Mouse (Mus musculus): ENCODE data around the gene Prim2.

Gene Prim2

DNA sequence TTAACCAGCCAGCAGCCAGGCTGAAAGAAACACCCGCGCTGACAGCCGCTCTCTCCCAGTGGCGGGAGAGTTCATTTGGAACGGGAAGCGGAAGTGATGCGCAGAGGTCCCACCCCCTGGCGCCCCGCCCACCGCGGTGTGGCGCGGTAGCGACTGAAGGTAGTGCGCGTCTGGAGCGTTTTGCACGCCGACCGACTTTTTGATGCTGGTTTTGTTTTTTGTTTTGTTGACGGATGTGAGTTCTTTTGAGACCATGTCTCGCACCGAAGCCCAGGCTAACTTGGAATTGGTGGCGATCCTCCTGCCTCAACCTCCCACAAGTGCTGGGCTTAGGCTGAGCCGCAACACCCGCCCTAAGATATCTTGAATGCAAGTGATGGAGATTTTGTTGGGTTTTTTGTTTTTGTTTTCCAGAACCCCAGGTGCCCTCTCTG is at the start of gene Prim2:
Gene Prim2, minus strand, starts transcription at position 88 of the 434 bp plus-strand sequence.
- peak; percentile 84 to 89 for DNase-seq (ENCODE audit: low spot score in 2 of 2)

- no peak for DNase-seq (ENCODE audit: low spot score in 2 of 2)
Measured at GRCm38 (mm10) chr1:33717636-33718035, 48.0 kb upstream of the Prim2 start.

- no peak for DNase-seq (ENCODE audit: low spot score in 2 of 2)
Measured at GRCm38 (mm10) chr1:33714796-33715195, 45.2 kb upstream of the Prim2 start.

DNA sequence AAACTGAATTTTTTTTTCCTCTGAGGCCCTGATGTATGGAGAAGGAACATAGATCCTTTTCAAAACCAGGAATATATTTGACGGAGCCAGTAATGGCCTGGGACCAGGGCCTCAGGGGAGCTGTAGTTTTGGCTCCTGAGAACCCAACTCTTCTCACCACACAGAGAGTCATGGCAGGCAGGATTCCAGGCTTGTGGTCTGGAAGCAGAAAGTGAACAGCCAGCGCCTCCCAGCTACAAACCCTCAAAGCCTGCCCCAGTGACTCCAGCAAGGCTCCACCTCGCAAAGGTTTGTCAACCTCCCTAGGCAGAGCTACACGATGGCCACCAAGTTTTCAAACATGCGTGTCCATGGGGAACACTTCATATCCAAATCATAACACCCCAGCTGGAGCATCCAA is 42.4 kb upstream of the Prim2 start:
- DNase-seq (ENCODE audit: low spot score in 2 of 2) = no peak

DNA sequence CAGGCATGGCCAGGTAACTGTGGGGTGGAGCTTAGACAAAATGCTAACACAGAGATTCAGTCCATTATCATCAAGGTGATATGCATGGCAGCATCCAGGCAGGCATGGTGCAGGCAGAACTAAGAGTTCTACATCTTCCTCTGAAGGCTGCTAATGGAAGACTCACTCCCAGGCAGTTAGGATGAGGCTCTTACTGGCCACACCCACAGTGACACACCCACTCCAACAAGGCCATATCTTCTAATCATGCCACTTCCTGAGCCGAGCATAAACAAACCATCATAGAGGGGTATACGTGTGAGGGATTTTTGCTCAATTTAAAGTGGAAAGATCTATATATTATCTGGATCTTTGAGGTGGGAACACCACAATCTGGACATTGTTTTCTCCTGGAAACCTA is 40.0 kb upstream of the Prim2 start:
- DNase-seq (ENCODE audit: low spot score in 2 of 2) = no peak

- peak in 1 of 2 experiments; percentile 24 for DNase-seq (ENCODE audit: low spot score in 2 of 2)
Measured at GRCm38 (mm10) chr1:33701244-33701643, 31.6 kb upstream of the Prim2 start.

GRCm38 (mm10) chr1:33696016-33696415 is 26.4 kb upstream of the Prim2 start:
- DNase-seq (ENCODE audit: low spot score in 2 of 2) = no peak

DNA sequence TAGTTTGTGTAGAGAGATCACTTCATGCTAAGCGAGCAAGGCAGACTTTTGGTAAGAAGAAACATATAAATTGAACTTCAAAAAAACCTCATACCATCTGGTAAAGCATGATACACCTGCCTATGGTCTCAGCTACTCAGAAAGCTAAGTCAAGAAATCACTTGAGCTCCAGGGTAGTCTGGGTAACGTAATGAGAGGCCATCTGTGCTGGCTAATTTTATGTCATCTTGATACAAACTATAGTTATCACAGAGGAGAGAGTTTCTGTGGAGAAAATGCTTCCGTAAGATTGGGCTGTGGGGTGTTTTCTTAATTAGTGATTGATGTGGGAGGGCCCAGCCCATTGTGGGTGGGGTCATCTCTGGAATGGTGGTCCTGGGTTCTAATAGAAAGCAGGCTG is 24.3 kb upstream of the Prim2 start:
- no peak for DNase-seq (ENCODE audit: low spot score in 2 of 2)

GRCm38 (mm10) chr1:33690087-33690448 is 20.5 kb upstream of the Prim2 start:
- DNase-seq (ENCODE audit: low spot score in 2 of 2) = no peak

GRCm38 (mm10) chr1:33689446-33690086 is 20.0 kb upstream of the Prim2 start:
- no peak for DNase-seq (ENCODE audit: low spot score in 2 of 2)

GRCm38 (mm10) chr1:33688810-33689209 is 19.2 kb upstream of the Prim2 start:
- no peak for DNase-seq (ENCODE audit: low spot score in 2 of 2)

DNA sequence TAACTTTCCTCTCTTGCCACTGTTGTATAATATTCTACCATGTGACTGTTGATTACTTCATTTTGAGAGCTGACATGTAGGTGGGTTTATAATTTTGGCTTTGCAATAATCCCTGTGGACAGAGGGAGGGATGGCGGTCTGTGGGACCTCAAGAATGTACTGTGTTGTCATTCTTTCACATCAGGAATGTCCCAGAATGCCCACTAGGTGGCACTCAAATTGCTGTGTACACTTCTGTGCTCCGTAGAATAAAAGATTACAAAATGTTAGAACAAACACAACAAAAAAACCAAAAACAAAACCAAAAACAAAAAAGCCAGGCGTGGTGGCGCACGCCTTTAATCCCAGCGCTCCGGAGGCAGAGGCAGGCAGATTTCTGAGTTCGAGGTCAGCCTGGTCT is 14.9 kb upstream of the Prim2 start:
- peak in 1 of 2 experiments; percentile 26 for DNase-seq (ENCODE audit: low spot score in 2 of 2)

GRCm38 (mm10) chr1:33680890-33681289 is 11.3 kb upstream of the Prim2 start:
- no peak for DNase-seq (ENCODE audit: low spot score in 2 of 2)

DNA sequence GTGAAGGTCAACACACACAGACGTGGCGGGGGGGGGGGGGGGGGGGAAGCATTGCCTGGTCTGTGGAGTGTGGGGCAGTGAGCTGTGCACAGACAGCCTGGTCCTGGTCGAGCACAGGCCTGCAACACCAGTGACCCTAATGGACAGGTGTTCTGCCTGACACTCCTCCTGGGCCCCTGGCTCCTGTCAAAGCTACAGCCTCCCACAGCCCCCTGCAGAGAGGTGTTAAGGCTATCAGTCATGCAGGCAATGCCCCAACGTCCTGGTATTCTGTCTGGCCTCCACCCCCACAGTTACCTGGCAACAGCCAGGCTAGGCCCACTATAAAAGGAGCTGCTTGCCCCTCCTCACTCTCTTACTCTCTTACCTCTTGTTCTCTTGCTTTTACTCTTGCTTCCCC is 10.8 kb upstream of the Prim2 start:
- no peak for DNase-seq (ENCODE audit: low spot score in 2 of 2)

DNA sequence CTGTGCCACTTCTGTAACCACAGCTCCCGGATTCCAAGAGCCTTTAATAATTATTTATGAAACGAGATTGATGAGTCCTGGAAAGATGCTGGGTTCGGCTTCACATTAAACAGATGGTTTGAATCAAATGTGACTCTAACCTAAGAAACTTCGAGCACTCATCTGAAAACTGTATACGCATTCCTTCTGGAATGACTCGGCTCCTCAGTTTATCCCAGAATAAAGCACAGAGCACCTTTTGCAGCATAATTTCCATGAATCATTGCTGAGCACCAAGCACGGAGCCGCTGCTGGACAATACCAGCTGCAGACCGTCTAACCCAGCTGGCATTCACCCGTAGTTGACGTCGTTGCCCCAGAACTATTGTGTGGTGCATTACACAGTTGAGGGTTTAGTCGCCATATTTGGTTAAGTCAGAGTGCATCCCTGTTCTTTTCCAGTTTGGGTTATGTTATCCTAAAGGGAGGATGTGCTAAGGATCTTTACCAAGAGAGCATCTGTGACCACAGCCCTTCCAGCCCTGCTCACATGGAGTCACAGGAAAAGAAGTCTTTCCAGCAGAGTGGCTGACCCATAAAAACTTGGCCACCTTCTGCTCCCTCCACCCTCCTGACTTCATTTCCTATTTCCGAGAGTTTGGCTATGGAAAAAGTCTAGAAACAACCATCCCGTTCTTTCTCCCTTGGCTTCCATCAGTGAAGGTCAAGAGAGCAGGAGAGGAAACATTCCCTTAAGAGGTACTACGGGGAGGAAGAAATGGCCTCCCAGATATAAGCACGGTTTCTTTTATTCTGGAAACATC is 3.8 kb upstream of the Prim2 start:
- no peak for DNase-seq (ENCODE audit: low spot score in 2 of 2)

- peak; percentile 22 to 53 for DNase-seq (ENCODE audit: low spot score in 2 of 2)
Measured at GRCm38 (mm10) chr1:33672514-33672913, 2.9 kb upstream of the Prim2 start.

DNA sequence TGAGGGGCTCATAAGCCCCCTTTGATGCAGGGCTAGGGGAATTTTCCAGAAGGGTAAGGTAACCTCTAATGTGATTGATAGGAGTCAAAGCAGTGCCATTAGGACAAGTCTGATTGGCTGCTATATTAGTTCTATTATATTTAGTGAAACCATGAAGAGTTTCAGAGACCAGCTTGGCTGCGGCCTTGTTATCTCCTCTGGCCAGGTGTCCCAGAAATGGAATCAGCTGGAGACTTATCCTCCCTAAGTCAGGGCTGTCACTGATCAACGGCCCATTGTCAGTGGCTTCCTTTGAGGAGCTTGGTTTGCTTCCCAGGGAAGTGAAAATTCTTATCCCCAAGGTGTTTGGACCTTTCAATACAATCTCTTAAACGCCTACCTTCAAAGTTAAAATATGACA is 2.5 kb upstream of the Prim2 start:
- no peak for DNase-seq (ENCODE audit: low spot score in 2 of 2)

DNA sequence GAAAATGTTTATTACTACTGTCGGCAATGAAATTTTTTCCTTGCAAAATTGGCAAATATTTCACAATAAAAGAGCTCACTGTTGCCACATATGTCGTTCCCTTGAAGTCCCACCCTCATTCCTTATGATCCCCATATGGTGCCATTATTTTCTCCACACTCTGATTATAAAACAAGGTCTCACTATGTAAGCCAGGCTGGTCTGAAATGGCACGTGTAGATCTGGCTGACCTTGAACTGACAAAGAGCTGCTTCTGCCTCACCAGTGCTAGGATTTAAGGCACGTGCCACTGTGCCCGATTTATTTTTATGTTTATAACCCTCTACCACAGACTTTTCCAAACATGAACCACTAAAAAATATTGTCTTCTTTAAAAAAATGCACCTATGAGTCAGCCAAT is 1.8 kb upstream of the Prim2 start:
- DNase-seq (ENCODE audit: low spot score in 2 of 2) = no peak

- peak; percentile 64 to 74 for DNase-seq (ENCODE audit: low spot score in 2 of 2)
Measured at GRCm38 (mm10) chr1:33670164-33670616, 595 bp upstream of the Prim2 start.

DNA sequence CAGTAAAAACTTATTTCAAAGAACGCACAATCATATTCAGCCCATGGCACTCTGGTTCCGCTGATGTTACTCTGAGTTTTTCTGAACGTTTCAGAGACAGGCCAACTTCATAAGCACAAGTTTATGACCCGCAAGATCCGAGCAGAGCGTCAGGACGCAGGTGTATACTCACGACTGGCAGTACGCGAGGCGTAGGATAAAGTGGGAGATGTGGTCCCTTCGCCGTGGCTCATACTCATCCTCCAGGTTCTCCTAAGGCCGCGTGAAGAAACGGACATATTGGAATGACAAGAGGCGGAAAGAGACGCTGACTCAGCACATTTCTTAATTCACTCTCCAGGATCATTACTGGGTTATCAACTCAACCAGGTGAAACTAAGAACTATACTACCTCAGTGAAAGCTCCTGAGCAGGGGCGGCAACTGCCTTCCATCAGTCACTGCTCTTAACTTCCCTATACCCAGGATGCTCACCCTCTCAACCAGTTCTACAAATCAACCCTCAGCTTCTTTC is 5.9 kb downstream of the Prim2 start:
- no peak for DNase-seq (ENCODE audit: low spot score in 2 of 2)

DNA sequence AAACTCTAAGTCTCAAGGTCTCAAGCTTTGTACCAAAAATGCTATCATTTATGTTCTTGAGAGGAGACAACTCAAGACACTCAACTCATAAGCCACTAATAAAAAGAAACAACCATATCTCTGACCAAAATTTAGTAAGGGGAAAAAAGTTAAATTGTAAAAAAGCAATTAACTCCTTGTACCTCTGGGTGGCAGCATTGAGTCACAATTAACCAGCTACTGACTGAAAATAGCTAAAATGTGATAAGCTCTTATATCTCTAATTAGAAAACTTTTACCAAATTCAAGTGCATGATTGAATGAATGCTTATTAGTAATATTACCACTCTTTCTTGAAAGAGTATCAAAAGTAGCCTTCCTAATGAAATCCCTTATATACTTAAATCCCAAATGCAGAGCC is 6.4 kb downstream of the Prim2 start:
- no peak for DNase-seq (ENCODE audit: low spot score in 2 of 2)

DNA sequence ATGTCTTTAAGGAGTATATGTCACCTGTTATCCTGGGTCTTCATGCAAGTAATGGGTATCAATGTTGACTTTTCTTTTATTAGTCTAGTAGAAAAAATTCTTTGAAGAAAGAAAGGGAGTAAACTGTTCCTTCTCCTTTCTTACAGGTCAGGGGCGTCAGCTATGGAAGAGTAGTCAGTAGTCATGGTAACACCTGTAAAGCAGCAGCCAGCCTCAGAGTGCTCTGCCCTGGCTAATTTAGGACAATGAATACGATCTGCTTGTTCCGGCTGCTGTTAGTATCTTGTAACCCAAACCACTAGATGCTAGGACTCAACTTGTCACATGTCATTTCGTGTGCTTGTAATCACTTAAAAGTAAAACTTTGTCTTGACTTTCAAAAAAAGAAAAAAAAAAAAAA is 11.3 kb downstream of the Prim2 start:
- no peak for DNase-seq (ENCODE audit: low spot score in 2 of 2)

DNA sequence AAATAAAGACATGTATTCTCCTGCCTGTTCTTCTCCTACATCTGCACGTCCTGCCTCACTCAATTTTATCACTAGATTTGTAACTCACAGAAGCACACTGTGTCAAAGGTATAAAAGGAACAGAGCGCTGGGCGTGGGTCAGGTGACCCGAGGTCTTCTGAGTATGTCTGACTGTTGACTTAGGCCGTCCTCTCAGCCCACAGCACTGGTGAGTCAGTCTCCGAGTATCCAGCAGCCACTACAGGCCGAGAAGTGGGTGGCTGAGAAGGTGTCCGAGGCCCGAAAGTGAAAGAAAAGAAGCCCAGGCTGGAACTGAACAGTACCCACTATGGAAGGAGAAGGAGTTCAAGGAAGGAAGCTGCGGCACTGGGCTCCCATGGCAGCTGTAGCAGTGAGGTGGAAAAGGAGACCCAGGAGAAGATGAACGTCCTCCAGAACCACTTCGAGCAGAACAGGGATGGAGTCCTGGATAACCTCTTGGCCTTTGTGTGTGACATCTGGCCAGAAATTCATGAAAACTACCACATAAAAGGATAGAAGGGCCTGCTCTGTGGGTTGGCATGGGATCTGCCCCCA is 11.9 kb downstream of the Prim2 start:
- no peak for DNase-seq (ENCODE audit: low spot score in 2 of 2)

Measured in frontal cortex, postnatal 36 days (tissue).